Mouse (Mus musculus) bone marrow macrophage, adult 2 months (primary cell): Measurements from ENCODE around the gene Dennd6b.

Source experiments
- CTCF ChIP-seq: IDR thresholded peaks from 2 replicates; pipeline ENCODE4 v1.5.1; 2012; ENCODE audit warnings: low read depth, mild to moderate bottlenecking, low read length, moderate library complexity
- POLR2A ChIP-seq: IDR thresholded peaks from 2 replicates; pipeline ENCODE4 v1.6.1; 2012; ENCODE audit warnings: mild to moderate bottlenecking, low read depth, low read length, borderline replicate concordance

DNA sequence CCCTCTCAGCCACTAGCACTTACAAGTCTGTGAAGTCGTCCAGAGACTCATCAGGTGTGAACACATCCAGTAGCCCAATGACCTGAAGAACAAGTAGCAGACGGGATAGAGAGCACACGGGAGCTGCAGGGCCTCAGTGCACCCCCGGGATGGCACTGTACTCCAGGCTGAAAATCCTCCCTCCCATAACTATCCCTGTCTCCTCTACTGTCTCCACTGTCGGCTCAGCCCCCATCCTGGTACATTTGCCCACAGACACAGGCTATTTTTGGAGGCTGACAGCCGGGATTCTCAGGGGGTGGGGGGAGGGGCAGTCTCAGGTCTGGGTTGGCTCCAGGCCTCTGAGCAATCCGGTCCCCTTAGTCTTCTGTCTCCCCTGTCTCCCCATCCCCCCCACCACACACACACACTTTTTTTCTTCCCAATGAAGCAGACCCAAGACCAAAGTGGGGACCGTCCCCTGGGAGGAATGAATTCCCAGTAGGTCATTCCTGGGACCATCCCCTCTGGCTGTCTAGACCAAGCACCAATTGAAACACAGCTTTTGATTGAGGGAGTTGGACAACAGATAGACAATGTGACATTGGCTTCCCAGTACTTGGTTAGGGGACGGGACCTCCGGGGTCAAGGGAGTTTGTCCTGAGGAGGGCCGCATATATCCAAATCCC is 58.8 kb downstream of the Dennd6b start:
- TF ChIP-seq CTCF (no peak), POLR2A (no peak)
